Mouse (Mus musculus) right cerebral cortex, postnatal 14 days (tissue): ENCODE data around the gene Hus1b.

Source experiments
- DNase-seq: peaks from one replicate; pipeline ENCODE4 v3.0.0; 2022

Hus1b gene

DNA sequence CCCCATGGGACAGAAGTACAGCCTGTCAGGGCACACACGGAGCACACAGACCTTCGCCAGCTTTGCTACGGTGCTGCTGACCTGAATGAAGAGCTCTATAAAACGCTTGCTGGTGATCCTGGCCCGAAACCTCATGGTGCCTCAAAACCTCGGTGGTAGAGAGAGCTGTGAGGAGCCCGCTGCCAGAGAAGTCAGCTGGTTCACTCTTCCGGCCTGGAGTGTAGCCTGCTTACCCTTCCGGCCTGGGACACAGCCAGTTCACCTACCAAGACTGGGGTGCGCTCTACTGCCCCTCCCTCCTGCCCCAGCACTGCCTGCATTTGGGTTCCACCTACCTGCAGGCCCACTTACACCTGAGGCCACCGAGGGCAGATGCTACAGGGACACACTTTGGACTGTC is at the start of gene Hus1b:
TSS of gene Hus1b (minus strand) at position 220 of the 400 bp plus-strand sequence.
- no peak for DNase-seq

DNA sequence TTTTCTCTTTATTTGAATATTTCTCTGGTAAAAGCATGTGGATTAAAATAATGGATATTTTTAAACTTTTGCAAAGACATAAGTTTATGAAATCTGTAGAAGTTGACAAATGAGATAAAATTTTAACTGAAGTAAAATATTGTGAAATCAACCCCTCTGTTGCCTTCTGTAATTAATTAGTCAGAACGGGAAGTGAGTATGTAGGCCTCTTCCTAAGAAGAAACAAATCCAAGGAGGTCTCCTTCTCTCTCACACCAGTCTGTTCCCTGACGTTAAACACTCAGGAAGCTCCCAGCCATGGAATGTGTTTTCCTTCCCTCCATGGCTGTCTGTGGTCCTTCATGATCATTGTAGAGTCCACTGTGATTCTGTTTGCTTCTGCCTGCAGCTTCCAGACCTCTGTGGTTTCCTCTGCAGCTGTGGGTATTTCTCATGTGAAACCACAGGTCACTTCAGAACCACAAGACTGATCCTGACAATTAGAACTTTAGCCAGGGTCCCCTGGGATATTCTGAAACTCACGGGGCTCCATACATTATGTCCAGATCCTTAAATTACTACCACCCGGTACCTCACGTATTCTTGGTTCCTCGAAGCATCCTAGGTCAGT is 46.8 kb upstream of the Hus1b start:
- no peak for DNase-seq

DNA sequence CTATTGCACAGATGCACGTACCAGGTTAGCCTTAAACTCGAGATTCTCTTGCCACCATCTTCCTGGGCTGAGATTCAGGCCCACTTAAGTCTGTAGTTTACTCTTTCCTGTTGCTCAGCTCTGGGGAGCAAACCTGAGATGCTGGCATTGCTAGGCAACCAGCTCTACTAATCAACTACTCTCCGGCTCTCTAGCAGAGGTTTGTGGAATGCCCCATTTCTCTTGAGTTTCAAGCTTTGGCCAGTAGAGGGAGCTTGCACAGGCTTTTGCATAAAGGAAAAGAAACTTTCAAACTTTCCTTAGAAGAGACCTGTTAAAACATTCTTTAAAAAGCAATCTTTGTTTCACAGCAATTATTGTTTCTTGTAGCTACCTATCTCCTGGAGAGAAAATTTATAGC is 46.3 kb upstream of the Hus1b start:
- DNase-seq: peak; percentile 44

DNA sequence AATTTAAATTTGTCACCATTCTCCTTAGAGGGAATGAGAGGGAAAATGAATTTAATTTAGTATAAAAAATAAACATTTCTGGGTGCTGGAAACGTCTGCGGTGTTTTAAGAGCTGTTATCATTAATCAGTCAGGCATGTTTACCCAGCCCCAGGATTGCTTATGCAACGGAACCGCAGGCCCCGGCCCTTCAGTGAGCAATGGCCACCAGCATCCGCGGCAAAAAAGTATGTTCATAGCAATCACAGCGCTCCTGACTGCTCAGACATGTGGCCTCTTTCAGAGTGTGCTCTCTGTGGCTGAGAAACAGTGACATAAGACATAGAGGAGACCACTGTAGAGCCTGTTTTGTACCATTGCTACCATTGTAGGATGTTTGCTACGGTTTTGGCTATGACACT is 42.7 kb upstream of the Hus1b start:
- no peak for DNase-seq

DNA sequence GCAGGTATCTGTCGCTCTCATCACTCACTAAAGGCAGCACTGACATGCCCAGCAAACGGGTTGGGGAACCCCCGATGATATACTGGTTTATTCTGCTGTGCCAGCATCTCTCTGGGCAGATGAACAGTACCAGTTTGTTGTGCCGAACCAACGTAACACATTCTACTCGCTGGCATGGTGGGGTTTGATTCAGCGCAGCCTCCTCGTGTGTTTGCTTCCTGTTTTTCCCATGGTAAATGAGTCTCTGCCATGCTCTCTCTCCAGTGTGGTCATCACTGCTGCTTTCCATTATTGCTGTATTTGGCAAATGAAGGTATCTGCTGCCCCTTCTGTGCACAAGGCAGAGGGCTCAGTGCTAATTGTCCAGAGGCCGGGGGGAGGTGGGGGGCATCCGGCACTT is 42.2 kb upstream of the Hus1b start:
- no peak for DNase-seq

DNA sequence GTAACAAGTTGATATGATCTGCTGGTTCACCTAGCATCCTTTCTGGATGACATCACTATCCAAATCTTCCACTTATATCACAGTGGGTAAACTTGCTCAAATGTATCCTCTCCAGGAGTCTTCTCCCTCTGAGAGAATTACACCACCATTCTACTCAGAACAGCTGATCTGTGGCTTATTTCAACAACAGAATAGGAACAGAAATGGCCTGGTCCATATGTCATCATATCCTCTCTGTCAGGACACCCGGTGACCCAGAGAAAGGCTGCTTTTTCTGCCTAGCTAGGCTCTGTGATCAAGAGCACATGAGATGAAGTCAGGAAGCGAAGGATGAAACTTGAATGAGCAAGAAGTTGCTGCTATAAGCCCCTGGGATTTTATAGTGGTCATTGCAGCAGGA is 40.1 kb upstream of the Hus1b start:
- DNase-seq: no peak

DNA sequence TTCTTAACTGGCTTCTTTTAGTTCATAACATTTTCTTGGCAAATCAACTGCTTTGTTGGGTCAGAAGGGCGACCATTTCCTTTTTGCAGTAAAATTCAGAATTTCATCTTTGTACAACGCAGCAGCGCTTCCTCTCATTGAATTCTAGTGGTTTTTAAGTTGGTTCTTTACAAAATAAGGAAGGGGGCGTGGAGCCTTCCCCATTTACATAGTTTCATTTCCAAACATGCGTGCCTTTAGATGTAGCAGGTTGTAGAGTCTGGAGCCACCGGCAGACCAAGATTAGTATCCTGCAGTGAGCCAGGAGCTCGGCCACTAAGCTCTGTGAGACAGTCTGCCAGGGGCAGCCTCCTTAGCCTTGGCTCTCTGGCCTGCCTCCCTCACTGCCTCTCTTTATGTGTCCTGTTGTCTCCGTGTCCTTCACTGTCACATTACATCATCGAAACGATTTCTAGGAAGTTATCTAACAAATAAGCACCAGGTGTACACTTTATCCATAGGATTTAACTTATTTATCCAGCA is 39.4 kb upstream of the Hus1b start:
- no peak for DNase-seq

DNA sequence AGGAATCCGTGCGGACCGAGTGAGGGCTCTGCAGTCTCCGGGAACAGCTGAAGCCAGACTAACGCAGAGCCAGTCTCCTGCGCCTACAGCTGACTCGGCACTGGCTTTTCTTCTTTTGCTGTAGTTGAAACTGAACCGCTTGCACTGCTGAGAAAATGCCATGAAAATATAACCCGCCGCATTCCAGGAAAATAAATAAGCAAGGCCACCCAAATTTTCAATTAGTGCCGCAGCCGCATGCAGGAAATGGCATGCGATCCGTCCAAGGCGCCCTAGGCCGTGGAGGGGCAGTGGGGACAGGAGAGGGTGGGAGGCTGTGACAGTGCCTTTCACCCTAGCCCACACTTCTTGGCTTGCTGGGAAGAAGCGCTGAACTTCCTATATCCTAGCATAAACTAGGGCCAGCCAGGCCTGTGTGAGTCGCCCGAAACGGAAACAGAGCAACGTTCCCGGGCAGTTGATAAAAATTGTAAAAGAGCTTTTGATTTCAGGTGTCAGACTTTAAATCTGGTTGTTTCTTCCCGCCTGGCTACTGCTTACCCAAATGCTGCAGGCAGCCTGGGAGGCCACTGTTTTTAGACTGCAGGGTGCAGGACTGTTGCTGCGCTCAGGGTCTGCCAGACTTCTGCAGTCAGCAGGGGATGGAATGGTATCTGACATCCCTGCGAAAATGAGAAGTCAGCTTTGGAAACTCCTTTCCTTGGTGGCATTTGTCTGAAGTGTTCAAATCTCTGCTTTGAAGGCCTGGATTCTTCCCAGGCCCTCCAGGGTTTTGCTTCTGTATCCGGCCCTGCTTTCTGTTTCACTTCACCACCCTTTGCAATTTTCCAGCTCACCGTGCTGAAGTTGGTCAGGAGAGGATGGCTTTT is 38.3 kb upstream of the Hus1b start:
- peak; percentile 38 for DNase-seq

DNA sequence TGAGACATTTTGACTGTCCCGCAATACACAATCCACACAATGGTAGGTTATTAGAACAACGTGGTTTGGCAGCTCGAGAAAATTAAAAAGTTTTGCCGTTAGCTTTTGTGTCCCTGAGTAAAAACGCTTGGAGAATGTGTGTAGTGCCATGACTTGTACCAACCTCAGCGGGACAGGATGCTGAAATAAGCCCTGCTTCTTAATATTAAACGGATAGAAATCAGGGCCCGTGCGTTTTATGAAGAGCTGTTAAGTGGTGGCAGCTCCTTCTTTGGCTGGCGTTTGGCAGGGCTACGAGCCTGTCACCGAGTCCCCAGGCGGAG is 37.7 kb upstream of the Hus1b start:
- DNase-seq: no peak

DNA sequence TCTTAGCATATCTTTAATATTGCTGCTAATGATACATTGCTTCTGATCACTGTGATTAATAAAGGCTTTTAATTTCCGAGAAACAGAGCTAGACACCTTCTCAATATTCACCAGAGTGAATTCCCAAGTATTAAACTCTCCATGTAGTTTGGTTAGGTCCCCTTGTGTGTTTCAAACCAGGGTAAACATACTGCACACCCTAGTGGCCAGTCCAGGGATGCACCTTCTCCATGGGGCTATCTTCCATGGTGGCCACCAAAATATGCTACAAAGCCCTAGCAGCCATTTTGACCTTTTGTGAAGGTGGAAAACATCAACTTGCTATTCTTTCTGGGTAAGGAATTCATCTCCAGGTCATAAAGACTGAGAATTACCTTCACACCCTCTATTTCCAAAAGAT is 34.1 kb upstream of the Hus1b start:
- no peak for DNase-seq

DNA sequence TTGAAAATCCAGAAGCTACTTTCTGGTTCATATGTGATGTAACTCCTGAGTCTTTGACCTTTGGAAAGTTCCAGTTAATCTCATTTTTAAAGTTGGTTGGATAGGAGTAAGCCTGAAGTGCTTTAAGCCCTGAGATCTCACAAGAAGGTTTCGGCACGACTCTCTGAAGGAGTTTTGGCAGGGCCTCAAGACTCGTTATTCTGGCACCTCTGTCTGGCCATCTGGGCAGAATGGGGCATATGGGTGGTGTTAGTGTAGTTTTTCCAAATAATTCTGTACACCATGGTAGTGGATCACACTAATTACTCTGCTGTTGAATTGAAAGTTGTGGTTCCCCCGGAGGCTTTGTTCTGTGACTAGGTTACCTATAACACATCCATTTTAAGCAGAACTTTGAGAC is 30.7 kb upstream of the Hus1b start:
- DNase-seq: no peak

DNA sequence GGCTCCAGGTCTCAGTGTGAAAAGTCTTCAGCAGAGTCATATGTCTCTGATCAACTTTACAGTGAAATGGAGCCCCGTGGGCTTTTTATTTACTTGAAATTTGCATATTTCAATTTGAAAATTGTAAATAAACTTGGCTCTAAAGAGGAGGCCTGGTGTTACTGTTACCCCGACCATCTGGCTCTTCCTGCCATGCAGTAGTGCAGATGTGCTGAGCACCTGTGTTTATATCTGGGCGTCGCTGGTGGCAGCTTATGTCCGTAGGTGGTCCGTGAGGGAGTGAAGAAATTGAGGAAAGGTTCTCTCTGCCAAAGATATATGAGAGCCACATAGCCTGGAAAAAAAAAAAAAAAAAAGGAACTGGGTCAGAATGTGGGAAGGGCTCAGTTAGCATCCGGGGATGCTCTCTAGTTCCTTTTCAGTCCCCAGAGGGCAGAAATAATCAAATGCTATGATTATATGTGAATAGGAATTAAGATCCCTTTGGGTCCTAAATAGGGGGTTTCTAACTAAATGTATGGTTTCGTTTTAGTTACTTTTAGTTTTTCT is 29.1 kb upstream of the Hus1b start:
- DNase-seq: no peak

DNA sequence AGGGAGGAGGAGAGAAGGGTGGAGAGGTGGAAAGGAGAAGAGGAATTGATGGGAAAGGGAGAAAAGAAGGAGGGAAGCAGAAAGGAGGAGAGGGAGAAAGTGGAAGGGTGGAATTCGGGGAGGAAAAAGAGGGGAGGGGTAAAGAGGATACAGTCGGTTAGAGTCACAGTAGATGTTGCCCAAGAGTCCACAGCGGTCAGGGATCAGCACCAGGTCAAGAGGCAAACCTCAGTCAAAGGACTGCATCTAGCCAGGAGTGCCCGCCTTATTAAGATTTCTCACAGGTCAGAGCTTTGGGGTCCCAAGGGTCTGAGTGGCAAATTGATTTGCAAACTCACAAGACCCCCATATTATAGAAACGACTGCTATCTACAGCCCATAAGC is 26.7 kb upstream of the Hus1b start:
- DNase-seq: no peak

DNA sequence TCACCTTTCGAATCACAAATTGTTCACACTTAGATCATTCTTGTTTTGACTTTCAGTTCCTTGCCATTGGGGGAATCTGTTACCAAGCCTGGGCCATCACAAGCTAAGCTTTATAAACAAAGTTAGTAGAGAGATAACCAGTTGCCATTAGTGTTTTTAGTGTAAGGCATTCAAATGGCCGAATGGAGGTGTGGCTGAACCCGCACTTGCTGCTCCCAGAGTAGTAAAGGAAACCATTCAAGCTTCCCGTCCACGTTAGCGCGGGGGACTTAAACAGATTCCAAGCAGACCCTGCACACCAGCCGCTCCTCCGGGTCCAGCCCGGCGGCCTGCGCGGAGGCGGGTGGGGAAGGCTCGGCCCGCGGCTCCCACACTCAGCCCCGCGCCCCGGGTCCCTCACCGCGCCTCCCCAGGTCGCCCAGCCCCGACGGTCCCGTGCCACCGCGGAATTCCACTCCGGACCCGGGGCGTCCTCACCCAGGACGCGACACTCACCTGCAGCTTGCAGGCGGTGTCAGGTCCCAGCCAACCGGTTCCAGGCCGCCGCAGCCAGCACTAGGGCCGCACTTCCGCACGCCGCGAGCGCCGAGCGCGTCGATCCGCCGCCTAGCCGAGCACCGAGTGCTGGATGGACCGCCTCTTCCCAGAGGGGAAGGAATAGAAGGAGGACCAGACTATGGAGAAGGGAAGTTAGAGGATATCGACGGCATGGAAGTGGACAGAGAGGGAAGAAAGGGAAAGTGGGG is 26.1 kb upstream of the Hus1b start, which contains the start of the genes Exoc2 and Gm5447:
TSS of gene Exoc2 (minus strand) at position 593 of the 746 bp plus-strand sequence.
TSS of gene Gm5447 (plus strand) at position 704 of the 746 bp plus-strand sequence.
- DNase-seq: peak; percentile 82

DNA sequence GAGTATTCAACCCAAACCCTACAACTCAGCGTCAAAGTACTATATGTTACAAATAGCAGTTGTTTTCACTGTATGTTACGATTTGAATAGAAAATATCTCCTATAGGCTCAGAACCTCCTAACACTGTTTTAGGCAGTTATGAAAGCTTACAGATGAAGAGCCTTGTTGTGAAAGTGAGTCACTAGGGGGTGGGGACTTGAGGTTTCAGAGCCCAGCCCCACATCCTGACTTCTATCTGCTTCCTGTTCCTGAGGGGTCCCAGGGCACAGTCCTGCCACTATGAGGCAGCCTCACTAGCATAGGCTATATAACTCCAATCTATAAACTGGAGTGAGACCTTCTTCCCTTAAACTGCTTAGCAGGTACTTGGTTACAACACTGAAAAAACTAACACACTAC is 24.5 kb upstream of the Hus1b start:
- DNase-seq: no peak

DNA sequence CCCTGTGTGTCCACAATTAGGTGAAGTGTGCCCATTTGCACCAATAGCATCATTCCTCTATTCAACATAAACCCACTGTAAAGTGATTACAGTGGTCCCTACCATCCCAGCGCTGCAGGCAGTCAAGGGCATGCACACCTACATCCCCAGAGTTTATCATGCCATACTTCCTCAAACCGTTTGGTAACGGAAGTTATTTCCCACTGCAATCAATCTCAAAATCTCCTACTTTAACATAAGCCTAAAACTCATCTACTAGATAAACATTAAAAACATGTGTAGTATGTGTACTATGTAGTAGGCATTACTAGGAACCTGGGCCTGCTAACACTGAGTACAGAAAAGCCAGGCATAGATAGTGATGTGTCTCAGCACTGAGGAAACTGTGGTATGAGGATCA is 23.5 kb upstream of the Hus1b start:
- no peak for DNase-seq

DNA sequence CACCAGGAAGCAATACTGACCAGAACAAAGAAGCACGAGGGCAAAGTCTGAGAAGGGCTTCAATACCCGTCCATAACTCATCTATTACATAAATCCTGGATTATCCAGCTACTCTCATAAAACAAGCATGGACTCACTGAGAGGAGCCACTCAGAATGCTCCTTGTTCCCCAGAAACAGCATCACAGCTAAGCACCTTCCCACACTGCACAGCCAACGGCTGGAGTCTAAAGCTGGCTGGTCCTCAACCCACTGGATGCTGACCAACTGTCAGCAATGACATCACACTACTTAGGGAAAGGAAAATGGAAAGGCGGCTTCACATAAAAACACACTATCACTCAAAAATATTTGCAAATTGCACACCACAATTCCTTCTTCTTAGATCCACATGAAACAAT is 20.8 kb upstream of the Hus1b start:
- no peak for DNase-seq

DNA sequence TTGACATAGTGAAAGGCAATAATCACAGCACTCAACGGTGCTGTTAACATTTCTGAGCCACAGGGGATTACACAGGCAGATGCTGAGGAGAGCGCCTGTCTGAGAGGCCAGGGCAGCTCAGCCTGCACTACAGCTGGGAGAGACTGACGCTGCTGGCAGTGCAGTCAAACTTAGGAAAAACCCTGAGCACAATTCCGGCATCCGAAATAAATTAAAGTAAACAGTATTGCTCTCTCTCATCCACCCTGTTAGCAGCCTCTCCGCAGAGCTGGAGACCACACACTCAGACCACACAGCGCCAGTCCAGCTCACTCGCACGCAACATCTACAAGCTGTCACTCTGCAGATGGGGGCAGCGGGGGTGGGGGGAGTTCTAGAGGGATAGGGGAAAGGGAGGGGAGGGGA is 18.9 kb upstream of the Hus1b start:
- DNase-seq: no peak

DNA sequence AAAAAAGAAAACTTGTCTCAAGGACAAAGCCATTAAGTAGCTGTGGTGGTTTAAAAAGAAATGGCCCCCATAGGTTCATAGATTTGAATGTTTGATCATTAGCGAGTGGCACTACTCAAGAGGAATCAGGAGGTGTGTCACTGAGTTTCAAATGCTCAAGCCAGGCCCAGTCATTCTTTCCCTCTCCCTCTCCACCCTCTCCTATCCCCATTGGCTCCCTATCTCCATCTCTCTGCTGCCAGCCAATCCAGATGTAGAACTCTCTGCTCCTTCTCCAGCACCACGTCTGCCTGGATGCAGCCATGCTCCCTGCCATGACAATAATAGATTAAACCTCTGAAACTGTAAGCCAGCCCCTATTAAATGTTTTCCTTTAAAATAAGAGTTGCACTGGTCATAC is 14.4 kb upstream of the Hus1b start:
- DNase-seq: no peak

DNA sequence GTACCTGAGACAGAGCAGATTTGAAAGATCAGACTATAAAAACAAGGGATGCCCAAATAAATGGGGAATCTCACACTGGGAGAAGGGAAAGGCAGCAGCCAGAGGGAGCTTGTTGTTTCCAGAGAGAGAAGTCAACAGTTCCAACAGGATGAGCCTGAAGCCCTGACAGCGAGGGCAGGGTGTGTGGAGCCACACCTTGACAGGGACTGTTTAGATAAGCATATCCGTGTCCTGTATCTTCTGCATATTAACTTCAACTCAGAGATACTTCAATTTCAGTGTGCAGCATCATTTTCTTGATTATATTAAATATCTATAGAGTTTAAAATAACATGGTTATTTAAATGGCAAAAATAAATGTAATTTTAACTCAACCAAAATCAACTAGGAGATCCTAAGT is 13.2 kb upstream of the Hus1b start:
- DNase-seq: no peak

DNA sequence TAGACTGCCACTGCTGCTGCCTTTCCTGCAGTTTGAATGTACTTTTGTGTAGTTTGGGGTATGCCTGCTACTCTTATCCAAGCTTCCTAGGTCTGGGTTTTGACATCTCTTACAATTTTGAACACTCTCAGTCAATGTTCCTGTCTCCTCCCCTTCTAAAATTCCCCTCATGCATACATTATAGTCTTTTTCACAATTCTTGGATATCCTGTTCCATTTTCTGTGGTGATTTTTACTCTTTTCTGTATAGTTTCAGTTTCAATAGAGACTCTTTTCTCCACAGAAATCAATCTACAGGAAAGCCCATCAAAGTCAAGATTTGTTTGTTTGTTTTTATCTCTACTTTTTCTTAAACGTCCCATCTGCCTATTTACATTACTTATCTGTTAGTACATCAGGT is 6.0 kb upstream of the Hus1b start:
- no peak for DNase-seq

DNA sequence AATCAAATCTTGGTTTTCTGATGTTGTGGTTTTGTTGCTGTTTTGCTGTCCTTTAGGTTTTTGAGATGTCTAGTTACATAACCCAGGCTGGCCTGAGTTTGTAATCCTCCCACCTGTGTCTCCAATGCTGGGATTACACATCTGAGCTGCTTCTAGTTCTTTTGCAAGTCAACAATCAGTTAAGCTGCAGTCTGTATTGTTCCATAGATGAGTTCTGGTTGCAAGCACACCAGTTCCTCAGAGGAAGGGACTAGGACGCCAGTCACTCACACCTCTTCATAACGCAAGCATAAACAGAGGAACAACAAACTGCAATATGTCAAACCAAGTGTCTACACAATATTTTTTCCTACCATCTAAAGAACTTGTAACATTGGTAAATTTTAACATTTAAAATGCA is 4.5 kb upstream of the Hus1b start:
- DNase-seq: no peak

DNA sequence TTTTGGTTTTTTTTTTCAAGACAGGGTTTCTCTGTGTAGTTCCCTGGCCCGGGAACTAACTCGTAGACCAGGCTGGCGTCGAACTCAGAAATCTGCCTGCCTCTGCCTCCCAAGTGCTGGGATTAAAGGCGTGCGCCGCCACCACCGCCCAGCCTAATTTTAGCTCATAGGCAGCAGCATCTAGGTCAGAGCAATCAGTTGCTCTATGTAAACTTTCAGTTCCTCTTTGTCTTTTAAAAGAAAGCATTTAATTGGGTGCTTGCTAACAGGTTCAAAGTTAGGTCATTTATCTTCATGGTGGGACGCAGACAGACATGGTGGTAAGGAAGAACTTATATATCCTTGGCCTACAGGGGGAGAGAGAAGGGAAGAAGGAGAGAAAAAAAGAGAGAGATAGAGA is 1.6 kb upstream of the Hus1b start:
- no peak for DNase-seq

DNA sequence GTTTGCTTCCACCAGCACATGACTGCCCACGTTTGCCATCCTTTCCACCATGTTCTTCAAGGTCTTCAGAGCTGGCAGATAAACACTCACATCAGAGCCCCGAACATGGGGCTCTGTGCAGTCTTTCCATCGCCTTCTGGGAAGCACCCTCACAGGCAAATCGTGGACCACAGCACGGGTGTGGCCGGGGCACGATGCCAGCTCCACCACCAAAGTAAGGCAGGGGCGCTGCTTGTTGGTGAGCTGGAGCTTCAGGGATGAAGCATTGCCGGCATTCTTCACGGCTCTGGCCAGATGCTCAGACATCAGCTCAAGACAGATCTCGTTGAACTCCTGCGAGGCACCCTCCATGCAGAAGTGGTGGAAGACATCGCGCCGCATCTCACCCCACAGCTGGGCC is 430 bp downstream of the Hus1b start:
- DNase-seq: no peak
